Mouse (Mus musculus) granulocyte monocyte progenitor cell, adult 5-6 weeks (primary cell): Measurements from ENCODE around the gene Rnf114. TPM values are rescaled to one million over a fixed set of nuclear protein-coding genes. Genes with fewer than 3 reads are reported as not detected.

Source experiments
- ATAC-seq: replicated peaks from 2 replicates; pipeline ENCODE4 v1.8.0; 2016; ENCODE audit warnings: mild to moderate bottlenecking, moderate TSS enrichment, inconsistent platforms; ENCODE audit not compliant: poor library complexity, severe bottlenecking
- total RNA-seq, 2 experiments: library from RNA; stranded (forward) in 1 of 2; stranded (reverse) in 1 of 2; fragments of 200-712, 200-1000 nt in 1 of 2; fragments of >200 nt in 1 of 2; fragmentation: Nextera tagmentation in 1 of 2; gene quantifications; 2 replicates each; pipeline ENCODE4 v1.2.3; 2014 to 2017

Gene Rnf114
- total RNA-seq, 2 experiments from 2014 or later, result 25.7 to 39.8 TPM

GRCm38 (mm10) chr2:167502554-167503252 lies 10.3 kb downstream of the Rnf114 start:
- ATAC-seq, result peak; percentile 28

- peak; percentile 83 for ATAC-seq
These were observed 10.9 kb downstream of the Rnf114 start for GRCm38 (mm10) chr2:167503253-167503895.

GRCm38 (mm10) chr2:167503896-167504349 lies 11.5 kb downstream of the Rnf114 start:
- ATAC-seq, result no peak

DNA sequence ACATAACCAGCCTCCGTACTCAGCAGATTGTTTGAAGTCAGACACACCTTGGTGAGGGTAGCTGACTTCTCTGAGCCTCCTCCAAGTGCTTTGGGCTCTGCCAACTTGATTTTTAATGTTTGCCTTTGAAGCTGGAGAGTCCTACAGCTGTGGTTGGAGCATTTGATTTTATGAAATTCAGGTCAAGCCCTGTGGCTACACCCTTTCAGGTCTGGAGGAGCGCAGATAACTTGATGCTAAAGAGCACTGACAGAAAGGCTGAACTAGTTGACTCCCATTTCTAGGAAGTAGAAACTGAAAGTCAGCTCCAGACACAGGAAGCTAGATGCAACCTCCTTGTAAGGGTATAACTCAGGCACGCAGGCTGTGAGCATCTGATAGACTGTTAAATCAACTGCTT lies 12.7 kb downstream of the Rnf114 start:
- ATAC-seq, result peak; percentile 52

GRCm38 (mm10) chr2:167506546-167507260 lies 14.3 kb downstream of the Rnf114 start:
- no peak for ATAC-seq

DNA sequence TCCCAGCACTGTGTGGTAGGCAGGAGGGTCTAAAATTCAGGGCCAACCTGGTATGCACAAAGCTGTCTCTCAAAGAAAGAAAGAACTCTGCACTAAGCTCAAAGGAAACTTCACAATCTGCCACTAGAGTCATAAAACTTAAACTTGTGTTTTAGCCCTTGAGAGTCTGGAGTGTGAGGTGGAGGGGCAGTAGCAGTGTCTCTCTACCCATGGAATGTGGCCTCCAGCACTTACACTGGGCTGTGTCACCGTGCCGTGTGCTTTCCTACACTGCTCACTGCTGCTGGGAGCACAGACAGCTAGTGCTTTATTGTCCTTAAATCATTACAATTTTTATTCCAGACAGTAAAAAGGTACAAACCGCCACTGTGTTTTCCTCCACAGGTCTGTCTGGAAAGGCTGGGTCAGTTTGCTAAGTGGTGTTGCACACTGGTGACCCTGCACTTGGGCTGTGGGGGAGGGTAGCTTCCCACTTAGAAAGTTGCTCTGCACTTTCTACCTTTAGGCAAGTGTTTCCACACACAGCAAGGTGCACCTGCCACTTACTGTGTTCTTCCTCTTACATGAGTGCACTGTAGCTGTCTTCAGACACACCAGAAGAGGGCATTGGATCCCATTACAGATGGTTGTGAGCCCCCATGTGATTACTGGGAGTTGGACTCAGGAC lies 15.4 kb downstream of the Rnf114 start:
- ATAC-seq, result no peak

GRCm38 (mm10) chr2:167508569-167508968 lies 16.1 kb downstream of the Rnf114 start:
- no peak for ATAC-seq

DNA sequence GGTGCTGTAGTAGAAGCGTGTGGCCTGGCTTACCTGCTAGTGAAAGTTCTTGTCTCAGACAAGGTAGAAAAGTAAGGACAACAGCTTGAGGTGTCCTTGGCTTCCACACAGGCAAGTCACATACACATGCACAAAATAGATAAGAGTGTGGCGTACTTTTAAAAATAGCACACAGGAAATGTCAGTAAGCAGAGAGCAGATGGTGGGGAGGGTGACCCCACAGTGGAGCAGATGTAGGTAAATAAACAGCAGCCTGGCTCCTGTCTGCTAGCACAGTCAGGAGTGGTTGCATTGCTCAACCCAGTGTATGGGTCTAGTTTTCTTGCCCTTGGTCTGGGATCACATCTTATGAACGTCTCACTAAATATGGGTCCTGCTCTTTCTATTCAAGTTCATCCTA lies 18.0 kb downstream of the Rnf114 start:
- 0 out of 2 replicates have a peak, but pooled peaks have one; percentile 23 for ATAC-seq

DNA sequence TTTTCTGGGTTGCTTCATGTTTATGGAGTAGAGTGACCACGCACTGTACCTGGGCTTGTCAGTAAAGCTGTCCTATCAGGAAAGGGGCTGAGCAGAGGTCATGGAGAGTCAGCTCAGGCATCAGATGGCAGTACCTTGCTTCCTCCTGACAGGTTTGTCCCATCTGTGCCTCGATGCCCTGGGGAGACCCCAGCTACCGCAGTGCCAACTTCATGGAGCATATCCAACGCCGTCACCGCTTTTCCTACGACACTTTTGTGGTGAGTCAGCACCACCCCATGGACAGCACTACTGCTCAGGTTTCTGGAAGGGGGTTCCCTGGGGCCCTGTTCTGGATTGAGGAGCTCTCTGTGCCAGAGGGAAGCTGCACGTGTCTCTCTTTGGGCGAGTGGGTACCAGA lies 19.9 kb downstream of the Rnf114 start:
- no peak for ATAC-seq

GRCm38 (mm10) chr2:167512970-167513369 lies 20.5 kb downstream of the Rnf114 start:
- peak; percentile 61; the same call in 1 of the 2 replicates for ATAC-seq

DNA sequence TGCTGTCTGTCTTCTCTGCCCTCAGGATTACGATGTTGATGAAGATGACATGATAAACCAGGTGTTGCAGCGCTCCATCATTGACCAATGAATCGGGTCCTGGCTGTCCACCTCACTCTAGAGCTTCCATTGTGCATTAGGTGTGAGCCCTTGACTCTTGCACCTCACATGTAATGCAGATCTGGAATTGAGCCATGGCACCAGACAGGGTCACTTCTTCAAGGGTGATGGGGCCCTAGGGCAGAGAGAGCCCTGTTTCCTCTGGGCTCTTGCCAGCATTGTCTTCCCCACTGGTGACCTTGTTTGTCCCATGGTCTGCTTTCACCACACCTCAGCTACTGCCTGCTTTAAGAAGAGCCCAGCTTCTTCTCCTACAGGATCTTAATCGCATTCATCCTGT lies 22.2 kb downstream of the Rnf114 start:
- no peak for ATAC-seq

DNA sequence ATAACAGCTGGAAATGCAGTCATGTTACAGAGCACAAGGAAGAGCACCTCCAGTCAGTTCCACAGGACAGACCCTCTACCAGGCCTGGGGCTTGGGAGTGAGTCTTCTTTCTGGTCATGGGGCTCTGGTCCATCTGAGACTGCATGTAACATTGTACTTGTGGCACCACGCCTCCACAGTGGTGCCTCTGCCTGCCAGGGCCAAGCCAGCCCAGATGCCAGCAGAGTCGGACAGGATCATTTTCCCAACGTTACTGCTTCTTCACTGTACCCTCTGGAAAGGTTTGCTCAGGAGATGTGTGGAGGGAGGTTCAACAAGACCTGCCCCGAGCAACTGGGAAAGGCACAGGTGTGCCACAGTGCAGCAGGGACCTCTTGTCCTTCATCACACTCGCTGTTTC lies 23.2 kb downstream of the Rnf114 start:
- ATAC-seq, result no peak

DNA sequence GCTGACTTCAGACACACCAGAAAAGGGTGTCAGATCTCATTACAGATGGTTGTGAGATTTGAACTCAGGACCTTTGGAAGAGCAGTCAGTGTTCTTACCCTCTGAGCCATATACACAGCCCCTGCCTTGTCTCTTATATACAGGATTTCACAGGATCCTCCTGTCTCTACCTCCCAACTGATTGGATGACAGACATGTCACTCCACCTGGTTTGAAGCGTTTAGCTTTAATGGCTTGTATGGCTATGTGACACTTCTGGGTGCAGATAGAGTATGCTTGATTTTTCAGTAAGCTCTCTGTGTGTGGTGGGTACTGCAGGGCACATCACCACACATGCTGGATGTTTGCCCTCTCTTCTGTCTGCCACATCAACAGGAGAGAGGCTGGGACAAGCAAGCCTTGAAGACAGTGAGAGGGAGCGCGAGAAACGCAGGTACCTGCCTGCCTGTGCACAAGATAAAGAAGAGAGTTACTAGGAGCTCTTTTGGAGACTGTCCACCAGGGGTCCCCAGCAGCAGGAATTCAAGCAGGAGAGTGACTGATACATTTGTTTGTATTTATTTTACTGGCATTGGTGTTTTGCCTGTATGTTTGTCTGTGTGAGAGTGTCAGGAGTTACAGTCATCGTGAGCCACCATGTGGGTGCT lies 27.3 kb downstream of the Rnf114 start:
- ATAC-seq, result no peak

- ATAC-seq, result no peak
These were observed 35.8 kb downstream of the Rnf114 start for GRCm38 (mm10) chr2:167528278-167528677.

DNA sequence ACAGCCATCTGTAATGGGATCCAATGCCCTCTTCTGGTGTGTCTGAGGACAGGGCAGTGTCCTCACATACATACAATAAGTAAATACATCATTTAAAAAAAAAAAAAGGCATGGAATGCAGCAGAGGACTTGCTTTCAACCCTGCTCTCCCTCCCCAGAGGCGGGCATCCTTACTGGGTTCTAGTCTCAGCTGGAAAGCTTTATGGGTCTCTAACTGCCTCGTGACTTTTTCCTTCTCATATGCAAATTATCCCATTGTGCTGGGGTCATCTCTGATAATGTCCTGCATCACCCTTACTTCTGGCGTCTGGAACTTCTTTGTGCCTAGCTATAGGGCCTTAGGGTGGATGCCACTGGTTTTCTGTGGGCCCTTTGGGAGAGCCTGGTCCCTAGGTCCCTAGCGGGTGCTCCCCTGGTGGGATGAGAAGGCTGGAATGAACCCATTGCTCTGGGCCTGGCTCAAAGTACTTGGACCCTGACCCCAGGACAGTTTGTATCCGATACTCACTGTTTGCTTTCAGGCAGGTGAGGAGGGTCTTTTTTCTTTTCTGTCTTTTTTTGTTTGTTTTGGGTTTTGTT lies 37.6 kb downstream of the Rnf114 start:
- no peak for ATAC-seq

DNA sequence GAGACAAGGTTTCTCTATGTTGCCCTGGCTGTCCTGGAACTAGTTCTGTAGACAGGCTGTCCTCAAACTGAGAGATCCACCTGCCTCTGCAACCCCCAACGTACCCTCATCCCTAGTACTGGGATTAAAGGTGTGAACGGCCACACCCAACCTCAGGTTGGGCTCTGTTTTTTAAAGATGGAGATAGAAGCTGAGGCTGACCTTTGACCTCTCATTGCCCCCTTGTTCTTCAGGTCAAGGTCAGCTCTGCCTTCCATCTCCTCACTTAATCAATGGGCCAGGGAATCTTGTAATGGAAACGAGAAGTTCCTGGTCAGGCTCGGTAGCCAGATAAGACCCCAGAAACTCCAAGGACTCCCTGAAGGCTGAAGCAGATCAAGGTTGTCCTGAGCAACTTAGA lies 38.1 kb downstream of the Rnf114 start:
- no peak for ATAC-seq

GRCm38 (mm10) chr2:167532131-167532530 lies 39.7 kb downstream of the Rnf114 start:
- peak; percentile 81 for ATAC-seq

DNA sequence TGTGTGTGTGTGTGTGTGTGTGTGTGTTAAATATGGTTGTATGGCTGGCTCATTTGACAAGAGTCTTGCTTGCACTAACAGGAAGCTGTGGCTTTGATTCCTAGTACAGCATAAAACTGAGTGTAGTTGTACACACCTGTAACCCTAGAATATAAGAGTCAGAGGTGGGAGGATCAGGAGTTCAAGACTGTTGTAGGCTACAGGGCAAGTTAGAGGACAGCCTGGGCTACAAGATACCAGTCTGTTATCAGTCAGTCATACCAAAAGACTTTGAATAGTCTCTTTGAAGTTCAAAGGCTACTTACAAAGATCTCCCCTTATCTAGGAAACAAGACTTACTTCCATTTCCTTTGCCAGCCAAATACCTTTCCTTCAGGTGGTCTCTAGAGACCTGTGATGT lies 41.4 kb downstream of the Rnf114 start:
- no peak for ATAC-seq

DNA sequence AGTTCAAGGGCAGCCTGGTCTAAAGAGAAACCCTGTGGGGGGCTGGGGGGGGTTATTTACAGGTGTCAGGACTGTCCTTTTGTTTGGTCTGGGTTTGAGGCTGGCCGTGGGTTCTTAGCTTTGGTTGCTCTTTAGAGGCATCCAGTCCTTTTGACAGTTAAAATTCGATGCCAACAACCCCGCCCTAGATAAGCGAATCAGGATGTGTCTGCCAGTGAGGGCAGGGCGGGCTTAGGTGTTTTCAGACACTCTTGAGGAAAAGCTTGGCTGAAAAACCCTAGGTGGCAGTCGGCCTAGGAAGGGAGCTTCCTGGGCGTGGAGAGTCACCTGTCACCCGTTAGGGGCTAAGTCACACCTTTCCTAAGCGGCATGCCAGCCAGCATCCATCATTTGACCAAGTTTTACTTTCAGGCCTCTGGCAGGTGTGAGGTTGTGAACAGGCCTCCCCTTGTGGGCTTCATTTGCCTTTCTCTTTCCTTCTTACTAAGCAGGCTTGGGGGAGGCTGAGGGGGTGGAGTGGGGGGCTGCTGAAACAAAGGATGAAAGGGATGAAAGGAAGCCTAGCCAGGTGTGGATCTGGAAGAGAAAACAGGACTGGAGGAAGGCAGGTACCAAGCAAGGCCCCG lies 44.0 kb downstream of the Rnf114 start:
- no peak for ATAC-seq
